Mouse (Mus musculus) adrenal gland, postnatal 36 days (tissue): ENCODE results near the gene Tm9sf3. TPM values are rescaled to one million over a fixed set of nuclear protein-coding genes. Genes with fewer than 3 reads are reported as not detected.
"Not testable (repeated sequence)": the region's sequence is repeated elsewhere in the genome, so short reads cannot be mapped to it uniquely, and the experiment has no call there.

Source experiments
- DNase-seq, 2 experiments: peaks; one replicate each; pipeline ENCODE4 v3.0.0; 2021; ENCODE audit warnings: mixed read lengths in 1 of 2
- long read RNA-seq, 2 experiments: library from polyadenylated mRNA; stranded (forward); transcript quantifications; one replicate each; pipeline ENCODE4 v2.0.0; 2021; ENCODE audit warnings: borderline sequencing depth in 2 of 2
- total RNA-seq, 2 experiments: library from RNA; stranded (reverse); gene quantifications; 2 replicates each; pipeline ENCODE4 v1.2.3; 2021

Tm9sf3 gene
- total RNA-seq, result 100 to 1,000 TPM; 182 to 192 TPM
- long read RNA-seq, experiment 1, full-length matches to known transcripts, result 275 of 294 reads
- long read RNA-seq, experiment 1, partial matches to known transcripts, result 6 of 294 reads
- long read RNA-seq, experiment 1, other reads (novel, unspliced or antisense), result 13 of 294 reads
- long read RNA-seq, experiment 2, transcript Tm9sf3-202 (15 exons, 3,170 nt), result major isoform, 63 of 71 reads
- long read RNA-seq, experiment 2, partial matches to known transcripts, result 0 of 71 reads
- long read RNA-seq, experiment 2, other reads (novel, unspliced or antisense), result 8 of 71 reads

- DNase-seq, result peak; percentile 93 to 95
These were observed at the start of gene Tm9sf3 for GRCm38 (mm10) chr19:41263630-41264295. Gene Tm9sf3 (minus strand): TSS chr19:41263997.

- DNase-seq, result not testable (repeated sequence)
These were observed 48.8 kb upstream of the Tm9sf3 start for GRCm38 (mm10) chr19:41312587-41312986.

- no peak for DNase-seq
These were observed 48.2 kb upstream of the Tm9sf3 start for GRCm38 (mm10) chr19:41312027-41312426.

GRCm38 (mm10) chr19:41310971-41311703 is 47.3 kb upstream of the Tm9sf3 start:
- DNase-seq, result peak; percentile 50 to 55

- peak; percentile 37 to 50 for DNase-seq
These were observed 40.1 kb upstream of the Tm9sf3 start for GRCm38 (mm10) chr19:41303933-41304332.

GRCm38 (mm10) chr19:41303433-41303832 is 39.6 kb upstream of the Tm9sf3 start:
- no peak for DNase-seq

GRCm38 (mm10) chr19:41301856-41302255 is 38.1 kb upstream of the Tm9sf3 start:
- DNase-seq, result peak; percentile 33 to 41

GRCm38 (mm10) chr19:41299446-41299845 is 35.6 kb upstream of the Tm9sf3 start:
- DNase-seq, result no peak

- DNase-seq, result peak; percentile 18 to 44
These were observed 27.3 kb upstream of the Tm9sf3 start for GRCm38 (mm10) chr19:41290952-41291619.

GRCm38 (mm10) chr19:41288568-41288967 is 24.8 kb upstream of the Tm9sf3 start:
- no peak for DNase-seq

- DNase-seq, result no peak
These were observed 23.4 kb upstream of the Tm9sf3 start for GRCm38 (mm10) chr19:41287224-41287623.

GRCm38 (mm10) chr19:41284515-41284914 is 20.7 kb upstream of the Tm9sf3 start:
- no peak for DNase-seq

GRCm38 (mm10) chr19:41282718-41283117 is 18.9 kb upstream of the Tm9sf3 start:
- DNase-seq, result no peak

GRCm38 (mm10) chr19:41282216-41282615 is 18.4 kb upstream of the Tm9sf3 start:
- no peak for DNase-seq

- DNase-seq, result no peak
These were observed 16.0 kb upstream of the Tm9sf3 start for GRCm38 (mm10) chr19:41279724-41280244.

- peak in 1 of 2 experiments; percentile 33 for DNase-seq
These were observed 14.8 kb upstream of the Tm9sf3 start for GRCm38 (mm10) chr19:41278606-41279005.

GRCm38 (mm10) chr19:41275588-41275987 is 11.8 kb upstream of the Tm9sf3 start:
- DNase-seq, result no peak

GRCm38 (mm10) chr19:41270906-41271305 is 7.1 kb upstream of the Tm9sf3 start:
- no peak for DNase-seq

- DNase-seq, result peak; percentile 31 to 52
These were observed 6.4 kb upstream of the Tm9sf3 start for GRCm38 (mm10) chr19:41270151-41270727.

- no peak for DNase-seq
These were observed 2.6 kb upstream of the Tm9sf3 start for GRCm38 (mm10) chr19:41266251-41266901.

- DNase-seq, result no peak
These were observed 568 bp upstream of the Tm9sf3 start for GRCm38 (mm10) chr19:41264331-41264799.
